Mouse (Mus musculus): ENCODE results near the gene Agpat4. TPM values are rescaled to one million over a fixed set of nuclear protein-coding genes. Genes with fewer than 3 reads are reported as not detected.
"Not testable (repeated sequence)": the region's sequence is repeated elsewhere in the genome, so short reads cannot be mapped to it uniquely, and the experiment has no call there.

Agpat4 gene
- polyA plus RNA-seq, 1 experiment from 2014 or later = 10.2 TPM

DNA sequence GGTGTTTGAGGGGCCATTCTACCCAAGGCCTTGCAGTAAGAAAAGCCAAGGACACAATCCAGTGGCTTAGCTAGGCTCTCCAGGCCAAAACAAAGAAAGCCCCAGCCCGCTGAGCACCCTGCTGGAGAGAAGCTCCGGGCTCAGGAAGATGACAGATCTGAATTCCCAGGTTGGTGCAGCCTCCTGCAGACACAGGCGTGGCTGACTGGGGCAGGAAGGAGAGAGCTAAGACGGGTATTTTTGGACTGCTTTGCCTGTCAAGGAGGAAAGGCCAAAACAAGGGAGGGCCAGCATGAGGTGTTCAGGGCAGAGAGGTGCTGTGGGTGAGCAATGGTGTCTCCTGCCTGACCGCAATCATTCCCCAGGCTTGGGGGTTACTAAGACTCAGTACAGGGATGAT is 105.2 kb downstream of the Agpat4 start:
- WGBS (ENCODE audit: insufficient replicate concordance) = 73% methylated on average over 5 of the region's 5 CpGs
- H3K36me3 ChIP-seq (replicated peaks; ENCODE audit: insufficient read depth, low read length) = peaks cover 6% of the 10 kb centered on the region
- ATAC-seq = peak; percentile 7; the same call in 1 of the 2 replicates
- H3K9ac ChIP-seq (replicated peaks) = no peak overlapping the region
- H3K4me2 ChIP-seq (ENCODE audit: low read depth, low read length) = no peak overlapping the region
- TF ChIP-seq CTCF (IDR thresholded peaks at IDR 0.05; ENCODE audit: low read depth) (no peak), EP300 (IDR thresholded peaks at IDR 0.05; ENCODE audit: low read depth) (no peak)
- no peaks in the 10 kb centered on the region for H3K4me1 ChIP-seq (ENCODE audit: insufficient read depth)
- H3K27me3 ChIP-seq (ENCODE audit: insufficient read depth, low read length) = no peaks in the 10 kb centered on the region
- no peak overlapping the region for H3K4me3 ChIP-seq (ENCODE audit: low read depth, low read length)
- H3K27ac ChIP-seq (ENCODE audit: low read depth) = no peak overlapping the region
- H3K9me3 ChIP-seq (ENCODE audit: low read length) = no peaks in the 10 kb centered on the region
- no peak for DNase-seq

GRCm38 (mm10) chr17:12224145-12224544 is 105.6 kb downstream of the Agpat4 start:
- peak; percentile 33; the same call in 1 of the 2 replicates for ATAC-seq
- no peak overlapping the region for H3K4me3 ChIP-seq (ENCODE audit: low read depth, low read length)
- H3K9me3 ChIP-seq (ENCODE audit: low read length) = no peaks in the 10 kb centered on the region
- TF ChIP-seq EP300 (IDR thresholded peaks at IDR 0.05; ENCODE audit: low read depth) = no peak
- no peak for TF ChIP-seq CTCF (IDR thresholded peaks at IDR 0.05; ENCODE audit: low read depth)
- peaks cover 3% of the 10 kb centered on the region for H3K36me3 ChIP-seq (replicated peaks; ENCODE audit: insufficient read depth, low read length)
- H3K27ac ChIP-seq (ENCODE audit: low read depth) = no peak overlapping the region
- no peak for DNase-seq
- H3K4me2 ChIP-seq (ENCODE audit: low read depth, low read length) = no peak overlapping the region
- no peaks in the 10 kb centered on the region for H3K4me1 ChIP-seq (ENCODE audit: insufficient read depth)
- 89% methylated on average over 9 of the region's 9 CpGs for WGBS (ENCODE audit: insufficient replicate concordance)
- H3K27me3 ChIP-seq (ENCODE audit: insufficient read depth, low read length) = no peaks in the 10 kb centered on the region
- no peak overlapping the region for H3K9ac ChIP-seq (replicated peaks)

GRCm38 (mm10) chr17:12224551-12224950 is 106.0 kb downstream of the Agpat4 start:
- not testable (repeated sequence) for DNase-seq; ATAC-seq; H3K9ac ChIP-seq (replicated peaks); H3K4me3 ChIP-seq (ENCODE audit: low read depth, low read length); H3K9me3 ChIP-seq (ENCODE audit: low read length); H3K36me3 ChIP-seq (replicated peaks; ENCODE audit: insufficient read depth, low read length); H3K4me1 ChIP-seq (ENCODE audit: insufficient read depth); H3K4me2 ChIP-seq (ENCODE audit: low read depth, low read length); H3K27me3 ChIP-seq (ENCODE audit: insufficient read depth, low read length); H3K27ac ChIP-seq (ENCODE audit: low read depth)
- WGBS (ENCODE audit: insufficient replicate concordance) = 85% methylated on average over 5 of the region's 7 CpGs

DNA sequence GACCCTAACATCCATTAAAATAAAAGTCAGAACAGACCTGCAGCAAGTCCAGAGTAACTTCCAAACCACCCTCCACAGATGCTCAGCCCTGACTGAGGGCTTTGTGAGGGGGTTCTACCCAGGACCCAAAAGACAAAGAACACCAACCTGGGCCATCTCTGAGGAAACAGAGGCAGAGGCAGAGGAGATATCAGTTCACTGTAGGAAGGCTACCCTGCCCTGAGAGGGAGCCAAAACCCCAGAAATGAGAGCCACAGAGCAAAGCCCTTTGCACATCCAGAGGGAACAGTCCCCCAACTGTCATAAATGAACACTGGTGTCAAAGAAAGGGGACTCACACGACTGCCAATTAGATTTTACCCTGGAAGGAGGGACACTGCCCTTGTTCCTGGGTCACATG is 106.7 kb downstream of the Agpat4 start:
- 70% methylated on average over 1 of the region's 1 CpGs for whole genome bisulfite sequencing (ENCODE audit: insufficient replicate concordance)
- Histone ChIP-seq H3K27ac (ENCODE audit: low read depth) (no peak overlapping the region), H3K36me3 (replicated peaks; ENCODE audit: insufficient read depth, low read length) (peaks cover 3% of the 10 kb centered on the region)

GRCm38 (mm10) chr17:12226551-12226950 is 108.0 kb downstream of the Agpat4 start:
- TF ChIP-seq EP300 (IDR thresholded peaks at IDR 0.05; ENCODE audit: low read depth) (no peak), CTCF (IDR thresholded peaks at IDR 0.05; ENCODE audit: low read depth) (peak; percentile 72)
- H3K4me3 ChIP-seq (ENCODE audit: low read depth, low read length) = no peak overlapping the region
- no peaks in the 10 kb centered on the region for H3K27me3 ChIP-seq (ENCODE audit: insufficient read depth, low read length)
- H3K4me2 ChIP-seq (ENCODE audit: low read depth, low read length) = no peak overlapping the region
- peak; percentile 34 for DNase-seq
- ATAC-seq = no peak
- H3K9ac ChIP-seq (replicated peaks) = no peak overlapping the region
- no peaks in the 10 kb centered on the region for H3K9me3 ChIP-seq (ENCODE audit: low read length)
- 80% methylated on average over 12 of the region's 12 CpGs for WGBS (ENCODE audit: insufficient replicate concordance)
- H3K27ac ChIP-seq (ENCODE audit: low read depth) = no peak overlapping the region
- H3K36me3 ChIP-seq (replicated peaks; ENCODE audit: insufficient read depth, low read length) = peaks cover 13% of the 10 kb centered on the region
- no peaks in the 10 kb centered on the region for H3K4me1 ChIP-seq (ENCODE audit: insufficient read depth)

More for the DNA sequence above, 106.7 kb downstream of the Agpat4 start:
- Histone ChIP-seq H3K4me1 (ENCODE audit: insufficient read depth) (no peaks in the 10 kb centered on the region), H3K4me3 (ENCODE audit: low read depth, low read length) (no peak overlapping the region), H3K4me2 (ENCODE audit: low read depth, low read length) (no peak overlapping the region), H3K9me3 (ENCODE audit: low read length) (no peaks in the 10 kb centered on the region), H3K9ac (replicated peaks) (no peak overlapping the region), H3K27me3 (ENCODE audit: insufficient read depth, low read length) (no peaks in the 10 kb centered on the region)
- ATAC-seq (no peak), DNase-seq (no peak)
- TF ChIP-seq EP300 (IDR thresholded peaks at IDR 0.05; ENCODE audit: low read depth) (no peak), CTCF (IDR thresholded peaks at IDR 0.05; ENCODE audit: low read depth) (0 out of 2 replicates have a peak, but pooled peaks have one; percentile 16)

GRCm38 (mm10) chr17:12228001-12228400 is 109.5 kb downstream of the Agpat4 start:
- TF ChIP-seq EP300 (IDR thresholded peaks at IDR 0.05; ENCODE audit: low read depth) = no peak
- no peak for TF ChIP-seq CTCF (IDR thresholded peaks at IDR 0.05; ENCODE audit: low read depth)
- no peak for ATAC-seq

GRCm38 (mm10) chr17:12228471-12228870 is 110.0 kb downstream of the Agpat4 start:
- Histone ChIP-seq H3K9me3 (ENCODE audit: low read length) (no peaks in the 10 kb centered on the region), H3K27me3 (ENCODE audit: insufficient read depth, low read length) (no peaks in the 10 kb centered on the region), H3K4me3 (ENCODE audit: low read depth, low read length) (no peak overlapping the region), H3K9ac (replicated peaks) (no peak overlapping the region), H3K4me2 (ENCODE audit: low read depth, low read length) (no peak overlapping the region), H3K27ac (ENCODE audit: low read depth) (no peak overlapping the region), H3K36me3 (replicated peaks; ENCODE audit: insufficient read depth, low read length) (peaks cover 32% of the 10 kb centered on the region), H3K4me1 (ENCODE audit: insufficient read depth) (no peaks in the 10 kb centered on the region)
- TF ChIP-seq EP300 (IDR thresholded peaks at IDR 0.05; ENCODE audit: low read depth) = no peak
- TF ChIP-seq CTCF (IDR thresholded peaks at IDR 0.05; ENCODE audit: low read depth) = no peak
- 81% methylated on average over 5 of the region's 7 CpGs for WGBS (ENCODE audit: insufficient replicate concordance)
- DNase-seq = no peak
- no peak for ATAC-seq

More at GRCm38 (mm10) chr17:12228001-12228400, 109.5 kb downstream of the Agpat4 start:
- H3K9me3 ChIP-seq (ENCODE audit: low read length) = no peaks in the 10 kb centered on the region
- no peak for DNase-seq
- H3K4me3 ChIP-seq (ENCODE audit: low read depth, low read length) = no peak overlapping the region
- peaks cover 27% of the 10 kb centered on the region for H3K36me3 ChIP-seq (replicated peaks; ENCODE audit: insufficient read depth, low read length)
- H3K4me2 ChIP-seq (ENCODE audit: low read depth, low read length) = no peak overlapping the region
- no peaks in the 10 kb centered on the region for H3K27me3 ChIP-seq (ENCODE audit: insufficient read depth, low read length)
- no peak overlapping the region for H3K9ac ChIP-seq (replicated peaks)
- WGBS (ENCODE audit: insufficient replicate concordance) = 92% methylated on average over 10 of the region's 10 CpGs
- no peak overlapping the region for H3K27ac ChIP-seq (ENCODE audit: low read depth)
- no peaks in the 10 kb centered on the region for H3K4me1 ChIP-seq (ENCODE audit: insufficient read depth)

Data from liver, postnatal 0 days (tissue).